Mouse (Mus musculus) thymus, adult 2 months (tissue): ENCODE results near the gene Homer3. TPM values are rescaled to one million over a fixed set of nuclear protein-coding genes. Genes with fewer than 3 reads are reported as not detected.
A peak's percentile ranks its signal among the peaks of the same experiment; 100 is the strongest.

Source experiments
- DNase-seq: peaks from one replicate; pipeline ENCODE4 v3.0.0; 2021
- H3K27ac ChIP-seq: fragments of 200-500 bp; 2 replicates; pipeline ENCODE4 v1.5.1; 2012; ENCODE audit warnings: low read length, control low read depth; ENCODE audit not compliant: control insufficient read depth, insufficient read depth
- H3K27me3 ChIP-seq: fragments of 200-500 bp; 2 replicates; pipeline ENCODE4 v1.6.1; 2012; ENCODE audit warnings: mild to moderate bottlenecking, low read length, moderate library complexity, mixed read lengths; ENCODE audit not compliant: control insufficient read depth, insufficient read depth
- H3K36me3 ChIP-seq: fragments of 200-500 bp; 2 replicates; pipeline ENCODE4 v1.6.1; 2012; ENCODE audit warnings: mild to moderate bottlenecking, low read length, moderate library complexity; ENCODE audit not compliant: control insufficient read depth, insufficient read depth
- H3K4me1 ChIP-seq: fragments of 200-500 bp; replicated peaks from 2 replicates; pipeline ENCODE4 v1.6.1; 2012; ENCODE audit warnings: low read length; ENCODE audit not compliant: control insufficient read depth, insufficient read depth
- H3K4me3 ChIP-seq: fragments of 200-500 bp; 2 replicates; pipeline ENCODE4 v1.5.1; 2012; ENCODE audit warnings: mild to moderate bottlenecking, low read length, control low read depth, moderate library complexity; ENCODE audit not compliant: control insufficient read depth, insufficient read depth
- CTCF ChIP-seq: fragments of 200-500 bp; IDR thresholded peaks from 2 replicates; pipeline ENCODE4 v1.5.1; 2012; ENCODE audit warnings: mild to moderate bottlenecking, control low read depth, low read length, moderate library complexity, borderline replicate concordance; ENCODE audit not compliant: control insufficient read depth, poor library complexity, insufficient read depth; ENCODE audit errors: extremely low read depth
- POLR2A ChIP-seq: fragments of 200-500 bp; IDR thresholded peaks from 2 replicates; pipeline ENCODE4 v1.6.1; 2012; ENCODE audit warnings: mild to moderate bottlenecking, low read length, control low read depth, moderate library complexity; ENCODE audit not compliant: control insufficient read depth, poor library complexity, insufficient read depth; ENCODE audit errors: extremely low read depth
- WGBS: fragments of 180-500 bp; shearing (Covaris S2); methylation state at CpG from one replicate; pipeline ENCODE4 v1.1.7; 2018; 5-methylcytosine and 5-hydroxymethylcytosine counted together
- polyA plus RNA-seq: library from polyadenylated mRNA; depleted of rRNA; stranded (reverse); fragments of >200 nt; gene quantifications from 2 replicates; pipeline ENCODE4 v1.2.3, GENCODE M21; 2012; rRNA removed

Homer3 gene
- polyA plus RNA-seq = 60.6 and 67.6 TPM in 2 replicates

DNA sequence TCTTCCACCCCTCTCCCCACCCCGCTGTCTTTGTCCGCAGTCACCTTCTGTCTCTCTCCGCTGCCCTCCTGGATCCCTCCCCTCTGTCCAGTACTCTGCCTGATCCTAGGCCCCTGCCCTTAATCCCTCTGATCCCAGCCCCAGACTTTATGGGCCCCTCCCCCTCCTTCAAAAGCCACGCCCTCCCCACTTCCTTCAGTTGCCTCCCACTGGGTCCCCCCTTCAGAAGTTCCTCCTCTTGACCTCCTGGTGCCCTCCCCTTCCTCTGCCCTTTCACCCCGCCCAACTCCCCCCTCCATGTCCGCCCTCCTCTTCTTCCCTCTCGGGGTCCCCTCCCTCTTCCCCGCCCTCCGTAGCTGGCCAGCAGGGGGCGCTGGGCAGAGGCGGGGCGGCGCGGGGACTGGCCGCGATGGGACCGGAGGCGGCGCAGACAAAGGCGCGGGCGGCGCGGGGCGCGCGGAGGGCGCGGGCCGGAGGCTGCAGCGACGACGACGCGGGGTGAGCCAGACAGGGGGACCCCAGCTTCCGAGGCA is at the start of gene Homer3:
TSS of gene Homer3 (plus strand) at position 225 of the 533 bp plus-strand sequence.
- 0 out of 2 replicates have a peak, but pooled peaks cover 3% of the 10 kb centered on the region for H3K36me3 ChIP-seq
- DNase-seq = peak; percentile 93
- WGBS = 4% methylated on average over 36 of the region's 36 CpGs
- peaks cover 13% of the 10 kb centered on the region for H3K4me1 ChIP-seq
- H3K4me3 ChIP-seq = peak within 1 kb of the TSS; percentile 73
- no peak within 1 kb of the TSS for H3K27ac ChIP-seq
- TF ChIP-seq CTCF (peak; percentile 98), POLR2A (peak; percentile 82)
- H3K27me3 ChIP-seq = no peaks in the 10 kb centered on the region

DNA sequence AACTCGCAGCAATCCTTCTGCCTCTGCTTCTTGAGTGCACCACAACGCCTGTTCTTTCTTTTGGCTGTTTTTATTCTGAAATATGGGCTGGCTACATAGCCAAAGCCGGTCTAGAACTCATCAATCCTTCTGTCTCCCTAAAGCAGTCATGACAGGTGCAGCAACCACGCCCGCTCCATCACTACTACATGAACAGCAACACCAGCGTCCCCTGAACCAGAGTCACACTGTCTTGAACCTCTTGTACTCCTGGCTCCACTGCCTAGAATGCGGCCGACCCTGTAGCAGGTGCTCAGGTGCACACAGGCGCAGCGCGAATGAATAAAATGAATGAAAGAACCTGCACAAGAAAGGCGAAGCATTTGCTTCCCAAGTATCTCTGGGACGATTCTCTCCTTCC is 49.0 kb upstream of the Homer3 start:
- 8% methylated on average over 13 of the region's 13 CpGs for WGBS
- DNase-seq = no peak
- TF ChIP-seq CTCF (no peak), POLR2A (no peak)
- H3K4me3 ChIP-seq = peak overlapping the region; percentile 82
- H3K36me3 ChIP-seq = peaks cover 17% of the 10 kb centered on the region
- H3K27me3 ChIP-seq = no peaks in the 10 kb centered on the region
- H3K27ac ChIP-seq = no peak overlapping the region
- H3K4me1 ChIP-seq = peaks cover 5% of the 10 kb centered on the region

DNA sequence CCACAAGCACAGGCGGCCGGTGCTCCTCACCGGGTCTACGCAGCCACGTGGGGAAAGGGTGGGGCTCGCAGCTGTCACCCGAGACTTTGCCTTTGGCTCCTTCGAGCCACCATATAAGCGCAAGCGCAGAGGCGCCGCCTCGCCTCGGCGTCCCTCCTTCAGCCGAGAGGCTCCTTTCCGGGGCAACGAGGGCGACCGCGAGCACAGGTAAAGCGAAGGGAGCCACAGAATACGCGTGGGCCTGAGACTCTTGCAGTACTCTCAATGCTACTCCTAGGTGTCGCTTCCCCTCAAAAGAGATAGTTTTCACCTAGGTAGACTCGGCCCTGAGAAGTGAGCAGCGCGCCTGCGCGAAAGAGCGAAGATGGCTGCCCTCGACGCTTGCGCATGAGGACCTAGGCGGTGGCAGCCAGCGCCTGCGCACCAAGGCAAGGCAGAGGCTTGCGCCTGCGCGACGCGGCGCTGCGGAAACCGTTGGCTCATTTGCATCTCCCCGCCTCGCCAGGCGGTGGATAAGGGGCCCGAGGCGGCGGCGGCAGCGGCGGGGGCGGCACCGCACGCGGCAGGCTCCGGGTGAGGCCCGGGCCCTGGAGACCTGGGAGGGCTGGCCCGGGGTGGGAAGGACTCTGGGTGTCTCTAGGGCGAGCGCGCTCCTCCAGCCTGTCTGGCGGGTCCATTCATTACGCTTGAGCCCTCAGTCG is 48.4 kb upstream of the Homer3 start, which contains the start of the genes Sugp2 and Armc6:
TSS of gene Sugp2 (plus strand) at position 147 of the 701 bp plus-strand sequence.
TSS of gene Armc6 (minus strand) at position 387 of the 701 bp plus-strand sequence.
- DNase-seq = peak; percentile 94
- Histone ChIP-seq H3K4me1 (peaks cover 5% of the 10 kb centered on the region), H3K27me3 (no peaks in the 10 kb centered on the region), H3K27ac (peak within 1 kb of the TSS; percentile 89), H3K4me3 (peak within 1 kb of the TSS; percentile 82), H3K36me3 (peaks cover 18% of the 10 kb centered on the region)
- WGBS = under 1% methylated on average over 66 of the region's 67 CpGs
- peak; percentile 84 for TF ChIP-seq POLR2A
- no peak; the same call in 1 of the 2 replicates for TF ChIP-seq CTCF

DNA sequence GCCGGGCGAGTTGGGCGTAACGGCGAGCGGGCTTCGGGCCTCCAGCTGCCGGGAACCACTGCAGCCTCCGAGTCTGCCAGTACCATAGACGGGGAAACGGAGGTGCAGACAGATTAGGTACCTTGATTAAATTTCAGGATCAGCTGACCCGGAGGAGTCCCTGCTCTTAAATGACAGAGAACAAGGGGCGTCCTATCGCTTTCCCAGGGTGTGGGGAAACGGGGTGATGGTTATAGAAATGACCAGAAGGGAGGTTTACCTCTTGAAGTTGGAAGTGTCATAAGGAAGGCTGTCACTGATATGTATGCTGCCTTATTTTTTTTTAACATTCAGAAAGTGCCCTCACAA is 47.9 kb upstream of the Homer3 start:
- H3K27ac ChIP-seq = no peak overlapping the region

DNA sequence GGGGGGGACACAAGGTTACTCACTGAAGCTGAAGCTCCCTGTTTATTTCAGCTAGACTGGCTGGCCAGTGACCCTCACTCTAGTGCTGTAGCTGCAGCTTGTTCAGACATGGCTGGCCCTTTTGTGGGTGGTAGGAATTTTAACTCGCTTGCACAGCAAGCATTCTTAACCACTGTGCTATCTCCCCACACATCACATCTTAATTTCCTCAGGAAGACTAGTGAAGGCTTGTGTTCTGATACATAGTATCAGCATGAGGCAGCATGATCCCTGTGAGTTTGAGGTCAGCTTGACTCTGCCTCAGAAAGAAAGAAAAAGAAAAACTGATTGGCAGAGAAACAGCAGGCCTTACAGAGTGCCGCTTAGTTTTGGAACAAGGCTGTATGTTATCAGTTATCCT is 44.8 kb upstream of the Homer3 start:
- Histone ChIP-seq H3K36me3 (peaks cover 38% of the 10 kb centered on the region), H3K27me3 (no peaks in the 10 kb centered on the region), H3K4me3 (no peak overlapping the region), H3K27ac (no peak overlapping the region), H3K4me1 (peaks cover 5% of the 10 kb centered on the region)
- no peak for DNase-seq
- WGBS = 40% methylated on average over 2 of the region's 2 CpGs
- no peak for TF ChIP-seq POLR2A
- no peak for TF ChIP-seq CTCF

More for the DNA sequence above, 47.9 kb upstream of the Homer3 start:
- Histone ChIP-seq H3K36me3 (peaks cover 20% of the 10 kb centered on the region), H3K4me3 (peak overlapping the region; percentile 74), H3K27me3 (no peaks in the 10 kb centered on the region), H3K4me1 (peaks cover 5% of the 10 kb centered on the region)
- DNase-seq = no peak
- WGBS = under 1% methylated on average over 15 of the region's 15 CpGs
- TF ChIP-seq POLR2A = no peak
- TF ChIP-seq CTCF = no peak

DNA sequence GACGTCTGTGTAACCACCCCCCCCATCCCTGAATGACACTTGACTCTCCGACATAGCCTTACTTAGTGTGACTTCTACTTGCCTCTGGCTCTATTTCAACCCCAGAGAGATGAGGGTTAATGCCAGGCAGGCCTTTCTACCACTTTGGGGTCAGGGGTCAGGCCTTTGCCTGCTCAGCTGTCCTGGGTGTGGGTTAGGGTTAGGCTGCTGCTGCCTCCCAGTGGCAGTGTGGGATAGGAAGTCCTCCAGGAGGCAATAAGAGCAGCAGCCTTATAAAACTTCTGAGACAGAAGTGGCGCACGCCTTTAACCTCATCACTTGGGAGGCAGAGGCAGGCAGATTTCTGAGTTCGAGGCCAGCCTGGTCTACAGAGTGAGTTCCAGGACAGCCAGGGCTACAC is 42.0 kb upstream of the Homer3 start:
- no peaks in the 10 kb centered on the region for H3K27me3 ChIP-seq
- DNase-seq = peak; percentile 18
- no peaks in the 10 kb centered on the region for H3K4me1 ChIP-seq
- no peak overlapping the region for H3K27ac ChIP-seq
- peaks cover 56% of the 10 kb centered on the region for H3K36me3 ChIP-seq
- no peak for TF ChIP-seq CTCF
- TF ChIP-seq POLR2A = no peak
- over 99% methylated on average over 5 of the region's 5 CpGs for WGBS
- no peak overlapping the region for H3K4me3 ChIP-seq
